Mouse (Mus musculus): ENCODE measurements around the gene Nell1. TPM values are rescaled to one million over a fixed set of nuclear protein-coding genes. Genes with fewer than 3 reads are reported as not detected.

Nell1 gene
- polyA plus RNA-seq, 1 experiment from 2014 or later = 0.31 TPM

GRCm38 (mm10) chr7:50562708-50563107, 588.0 kb downstream of the Nell1 start:
- H3K27ac ChIP-seq = no peak overlapping the region
- no peaks in the 10 kb centered on the region for H3K9me3 ChIP-seq (replicated peaks)
- WGBS = 78% methylated on average over 3 of the region's 3 CpGs
- H3K27me3 ChIP-seq = no peaks in the 10 kb centered on the region
- H3K4me2 ChIP-seq = no peak overlapping the region
- ATAC-seq (replicated peaks; ENCODE audit: insufficient number of reproducible peaks, insufficient read depth, low FRiP score, low read depth) = no peak
- no peaks in the 10 kb centered on the region for H3K4me1 ChIP-seq (replicated peaks)
- H3K4me3 ChIP-seq = no peak overlapping the region
- no peaks in the 10 kb centered on the region for H3K36me3 ChIP-seq
- no peak overlapping the region for H3K9ac ChIP-seq

- Histone ChIP-seq H3K27ac (no peak overlapping the region), H3K36me3 (no peaks in the 10 kb centered on the region), H3K9ac (no peak overlapping the region), H3K4me2 (no peak overlapping the region), H3K27me3 (no peaks in the 10 kb centered on the region), H3K9me3 (replicated peaks) (no peaks in the 10 kb centered on the region), H3K4me3 (no peak overlapping the region), H3K4me1 (replicated peaks) (no peaks in the 10 kb centered on the region)
- 48% methylated on average over 7 of the region's 7 CpGs for WGBS
- no peak for ATAC-seq (replicated peaks; ENCODE audit: insufficient number of reproducible peaks, insufficient read depth, low FRiP score, low read depth)
Measured at GRCm38 (mm10) chr7:50573841-50574240, 599.2 kb downstream of the Nell1 start.

GRCm38 (mm10) chr7:50588642-50589424, 614.2 kb downstream of the Nell1 start:
- H3K36me3 ChIP-seq = no peaks in the 10 kb centered on the region
- no peak overlapping the region for H3K9ac ChIP-seq
- H3K4me3 ChIP-seq = no peak overlapping the region
- no peaks in the 10 kb centered on the region for H3K4me1 ChIP-seq (replicated peaks)
- H3K4me2 ChIP-seq = peak overlapping the region; percentile 28; the same call in 1 of the 2 replicates
- ATAC-seq (replicated peaks; ENCODE audit: insufficient number of reproducible peaks, insufficient read depth, low FRiP score, low read depth) = no peak
- 26% methylated on average over 8 of the region's 8 CpGs for WGBS
- H3K27ac ChIP-seq = no peak overlapping the region
- H3K9me3 ChIP-seq (replicated peaks) = no peaks in the 10 kb centered on the region
- no peaks in the 10 kb centered on the region for H3K27me3 ChIP-seq

GRCm38 (mm10) chr7:50598890-50599289, 624.2 kb downstream of the Nell1 start, which contains the start of gene 4933405O20Rik:
TSS of gene 4933405O20Rik (plus strand) at chr7:50599190.
- Histone ChIP-seq H3K27ac (no peak within 1 kb of the TSS), H3K4me3 (no peak within 1 kb of the TSS), H3K36me3 (no peaks in the 10 kb centered on the region), H3K9ac (no peak within 1 kb of the TSS), H3K4me1 (replicated peaks) (no peaks in the 10 kb centered on the region), H3K9me3 (replicated peaks) (no peaks in the 10 kb centered on the region), H3K4me2 (no peak within 1 kb of the TSS), H3K27me3 (no peaks in the 10 kb centered on the region)
- WGBS = 63% methylated on average over 3 of the region's 3 CpGs
- no peak for ATAC-seq (replicated peaks; ENCODE audit: insufficient number of reproducible peaks, insufficient read depth, low FRiP score, low read depth)

GRCm38 (mm10) chr7:50614101-50614500, 639.4 kb downstream of the Nell1 start:
- Histone ChIP-seq H3K4me1 (replicated peaks) (no peaks in the 10 kb centered on the region), H3K36me3 (no peaks in the 10 kb centered on the region), H3K27me3 (no peaks in the 10 kb centered on the region), H3K9me3 (replicated peaks) (no peaks in the 10 kb centered on the region), H3K27ac (no peak overlapping the region), H3K4me2 (no peak overlapping the region), H3K9ac (no peak overlapping the region), H3K4me3 (no peak overlapping the region)
- WGBS = 68% methylated on average over 2 of the region's 2 CpGs
- no peak for ATAC-seq (replicated peaks; ENCODE audit: insufficient number of reproducible peaks, insufficient read depth, low FRiP score, low read depth)

GRCm38 (mm10) chr7:50629186-50629585, 654.5 kb downstream of the Nell1 start:
- Histone ChIP-seq H3K4me2 (no peak overlapping the region), H3K27me3 (no peaks in the 10 kb centered on the region), H3K9ac (no peak overlapping the region), H3K27ac (no peak overlapping the region), H3K9me3 (replicated peaks) (no peaks in the 10 kb centered on the region), H3K4me1 (replicated peaks) (no peaks in the 10 kb centered on the region), H3K36me3 (no peaks in the 10 kb centered on the region), H3K4me3 (no peak overlapping the region)
- 37% methylated on average over 3 of the region's 3 CpGs for WGBS
- ATAC-seq (replicated peaks; ENCODE audit: insufficient number of reproducible peaks, insufficient read depth, low FRiP score, low read depth) = no peak

- H3K4me2 ChIP-seq = no peak overlapping the region
- no peaks in the 10 kb centered on the region for H3K4me1 ChIP-seq (replicated peaks)
- no peaks in the 10 kb centered on the region for H3K27me3 ChIP-seq
- WGBS = 84% methylated on average over 2 of the region's 2 CpGs
- no peaks in the 10 kb centered on the region for H3K36me3 ChIP-seq
- no peak overlapping the region for H3K9ac ChIP-seq
- H3K9me3 ChIP-seq (replicated peaks) = no peaks in the 10 kb centered on the region
- ATAC-seq (replicated peaks; ENCODE audit: insufficient number of reproducible peaks, insufficient read depth, low FRiP score, low read depth) = no peak
- no peak overlapping the region for H3K27ac ChIP-seq
- no peak overlapping the region for H3K4me3 ChIP-seq
Measured at GRCm38 (mm10) chr7:50633147-50633546, 658.5 kb downstream of the Nell1 start.

GRCm38 (mm10) chr7:50672266-50672665, 697.6 kb downstream of the Nell1 start:
- Histone ChIP-seq H3K36me3 (no peaks in the 10 kb centered on the region), H3K4me3 (no peak overlapping the region), H3K9ac (no peak overlapping the region), H3K4me1 (replicated peaks) (no peaks in the 10 kb centered on the region), H3K27ac (no peak overlapping the region), H3K9me3 (replicated peaks) (no peaks in the 10 kb centered on the region), H3K27me3 (no peaks in the 10 kb centered on the region), H3K4me2 (no peak overlapping the region)
- ATAC-seq (replicated peaks; ENCODE audit: insufficient number of reproducible peaks, insufficient read depth, low FRiP score, low read depth) = no peak
- WGBS = 57% methylated on average over 4 of the region's 4 CpGs

GRCm38 (mm10) chr7:50675444-50675843, 700.8 kb downstream of the Nell1 start:
- WGBS = 59% methylated on average over 1 of the region's 1 CpGs
- Histone ChIP-seq H3K9me3 (replicated peaks) (no peaks in the 10 kb centered on the region), H3K27me3 (no peaks in the 10 kb centered on the region), H3K4me2 (no peak overlapping the region), H3K27ac (no peak overlapping the region), H3K36me3 (no peaks in the 10 kb centered on the region), H3K4me3 (no peak overlapping the region), H3K9ac (no peak overlapping the region), H3K4me1 (replicated peaks) (no peaks in the 10 kb centered on the region)
- no peak for ATAC-seq (replicated peaks; ENCODE audit: insufficient number of reproducible peaks, insufficient read depth, low FRiP score, low read depth)

GRCm38 (mm10) chr7:50677511-50677910, 702.8 kb downstream of the Nell1 start:
- H3K27me3 ChIP-seq = no peaks in the 10 kb centered on the region
- no peak for ATAC-seq (replicated peaks; ENCODE audit: insufficient number of reproducible peaks, insufficient read depth, low FRiP score, low read depth)
- no peak overlapping the region for H3K9ac ChIP-seq
- no peaks in the 10 kb centered on the region for H3K9me3 ChIP-seq (replicated peaks)
- H3K4me1 ChIP-seq (replicated peaks) = no peaks in the 10 kb centered on the region
- no peaks in the 10 kb centered on the region for H3K36me3 ChIP-seq
- 59% methylated on average over 1 of the region's 1 CpGs for WGBS
- no peak overlapping the region for H3K27ac ChIP-seq
- no peak overlapping the region for H3K4me2 ChIP-seq
- no peak overlapping the region for H3K4me3 ChIP-seq

- H3K27ac ChIP-seq = no peak overlapping the region
- ATAC-seq (replicated peaks; ENCODE audit: insufficient number of reproducible peaks, insufficient read depth, low FRiP score, low read depth) = no peak
- no peaks in the 10 kb centered on the region for H3K9me3 ChIP-seq (replicated peaks)
- no peaks in the 10 kb centered on the region for H3K4me1 ChIP-seq (replicated peaks)
- no peak overlapping the region for H3K4me3 ChIP-seq
- H3K9ac ChIP-seq = no peak overlapping the region
- WGBS = 80% methylated on average over 5 of the region's 5 CpGs
- H3K27me3 ChIP-seq = no peaks in the 10 kb centered on the region
- no peaks in the 10 kb centered on the region for H3K36me3 ChIP-seq
- H3K4me2 ChIP-seq = no peak overlapping the region
Measured at GRCm38 (mm10) chr7:50686337-50686736, 711.7 kb downstream of the Nell1 start.

- ATAC-seq (replicated peaks; ENCODE audit: insufficient number of reproducible peaks, insufficient read depth, low FRiP score, low read depth) = no peak
Measured at GRCm38 (mm10) chr7:50725166-50725565, 750.5 kb downstream of the Nell1 start.

More at GRCm38 (mm10) chr7:50725166-50725565, 750.5 kb downstream of the Nell1 start:
- H3K4me2 ChIP-seq = no peak overlapping the region
- H3K27me3 ChIP-seq = no peaks in the 10 kb centered on the region
- WGBS = 72% methylated on average over 3 of the region's 3 CpGs
- no peak overlapping the region for H3K4me3 ChIP-seq
- H3K9ac ChIP-seq = no peak overlapping the region
- H3K9me3 ChIP-seq (replicated peaks) = no peaks in the 10 kb centered on the region
- no peaks in the 10 kb centered on the region for H3K36me3 ChIP-seq
- H3K27ac ChIP-seq = no peak overlapping the region
- no peaks in the 10 kb centered on the region for H3K4me1 ChIP-seq (replicated peaks)

All from heart, embryonic 15.5 days (tissue).